Mouse (Mus musculus): ENCODE data around the gene Mrpl33.

- no peak for TF ChIP-seq EP300 (IDR thresholded peaks at IDR 0.05)
- no peak for TF ChIP-seq CTCF (IDR thresholded peaks at IDR 0.05)
Measured at GRCm38 (mm10) chr5:31634679-31635078, 37.9 kb downstream of the Mrpl33 start.

Data from lung, postnatal 0 days (tissue).